Mouse (Mus musculus): Measurements from ENCODE around the gene Cd24a. TPM values are rescaled to one million over a fixed set of nuclear protein-coding genes. Genes with fewer than 3 reads are reported as not detected.
A peak's percentile ranks its signal among the peaks of the same experiment; 100 is the strongest.

The Cd24a gene
- total RNA-seq, 2 experiments from 2014 or later, result 21.8 to 24.1 TPM

DNA sequence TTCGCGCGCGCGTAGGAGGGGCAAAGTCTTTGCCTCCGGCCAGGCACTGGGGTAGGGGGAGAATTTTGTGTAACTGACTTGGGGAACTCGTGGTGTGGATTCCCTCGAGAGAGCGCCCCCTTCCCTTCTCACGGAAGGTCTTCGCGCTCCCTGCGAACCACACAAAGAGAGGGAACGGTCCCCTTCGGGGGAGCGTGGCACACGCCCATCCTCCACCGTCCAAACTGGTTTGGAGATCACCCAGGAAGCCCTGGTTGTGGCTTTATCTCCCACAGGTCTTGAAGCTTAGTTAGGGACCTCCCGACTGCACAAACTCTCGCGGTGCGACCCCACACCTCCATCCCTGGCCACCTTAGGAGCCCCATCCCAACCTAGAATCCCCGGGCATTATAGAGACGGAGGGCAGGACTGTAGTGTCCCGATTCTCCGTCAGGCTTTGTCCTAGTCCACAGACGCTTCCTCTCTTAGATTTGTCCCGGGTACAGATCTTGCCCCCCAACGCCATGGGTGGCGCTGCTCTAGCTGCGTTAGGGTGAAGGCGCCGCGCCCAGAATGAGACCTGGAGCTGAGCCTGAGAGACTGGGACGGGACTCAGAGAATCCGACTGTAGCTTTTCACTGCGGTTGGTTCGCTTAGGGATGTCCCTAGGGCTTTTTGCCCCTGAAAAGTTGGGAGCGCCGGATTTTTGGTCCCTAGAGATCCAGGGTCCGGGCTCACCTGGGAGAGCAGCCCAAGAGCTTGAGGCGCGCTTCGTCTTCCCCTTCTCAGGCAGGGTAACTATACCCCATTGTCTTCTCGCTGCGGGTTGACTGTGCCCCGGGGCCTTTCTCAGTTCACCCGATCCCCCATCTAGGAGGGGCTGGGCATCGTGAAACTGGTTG is 1.5 kb downstream of the Cd24a start:
- DNase-seq, result peak; percentile 18 to 46
- intact Hi-C loops (cut with DNase I), result loop anchor here (5.0 kb wide), 1 partner anchor 493 kb away; no protein-coding TSS in a partner anchor

DNA sequence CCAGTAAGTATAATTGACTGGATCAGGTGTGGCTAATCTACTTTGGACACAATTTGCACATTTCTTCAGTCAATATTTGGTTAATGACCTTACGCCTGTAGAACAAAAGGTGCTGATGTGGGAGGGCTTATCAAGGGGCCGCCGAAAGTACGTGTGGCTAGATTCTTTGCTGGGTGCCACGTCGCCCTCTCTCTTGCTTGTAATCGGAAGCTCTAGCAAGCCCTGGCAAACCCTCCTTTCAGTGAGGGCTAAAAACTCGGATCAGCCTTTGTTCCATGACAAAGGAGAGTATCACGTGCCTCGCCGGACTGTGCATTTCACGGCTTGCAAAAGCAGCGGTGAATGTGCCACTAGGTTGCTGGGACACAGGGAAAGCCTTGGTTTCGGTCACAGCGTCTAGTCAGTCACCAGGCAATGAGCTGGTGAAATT is 2.6 kb downstream of the Cd24a start:
- peak in 1 of 2 experiments; percentile 9 for DNase-seq
- intact Hi-C loops (cut with DNase I), result no loop called here

DNA sequence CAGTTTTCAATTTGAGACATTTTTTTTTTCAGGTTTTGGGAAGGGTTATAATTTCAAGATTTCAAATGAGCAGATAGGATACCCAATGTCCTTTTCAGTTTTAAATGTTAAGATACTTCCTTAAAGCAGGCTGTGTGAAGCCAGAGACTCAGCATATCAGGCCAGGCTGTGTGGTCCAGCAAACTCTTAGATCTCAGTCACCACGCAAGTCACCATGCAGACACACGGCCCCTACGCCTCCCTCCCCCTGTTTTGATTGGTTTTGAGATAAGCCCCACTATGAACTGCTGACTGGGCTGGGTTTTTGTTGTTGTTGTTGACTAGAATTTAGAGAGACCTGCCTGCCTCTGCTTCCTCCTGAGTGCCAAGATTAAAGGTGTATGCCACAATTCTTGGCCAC is 3.2 kb downstream of the Cd24a start:
- DNase-seq, result no peak
- intact Hi-C loops (cut with DNase I), result no loop called here

DNA sequence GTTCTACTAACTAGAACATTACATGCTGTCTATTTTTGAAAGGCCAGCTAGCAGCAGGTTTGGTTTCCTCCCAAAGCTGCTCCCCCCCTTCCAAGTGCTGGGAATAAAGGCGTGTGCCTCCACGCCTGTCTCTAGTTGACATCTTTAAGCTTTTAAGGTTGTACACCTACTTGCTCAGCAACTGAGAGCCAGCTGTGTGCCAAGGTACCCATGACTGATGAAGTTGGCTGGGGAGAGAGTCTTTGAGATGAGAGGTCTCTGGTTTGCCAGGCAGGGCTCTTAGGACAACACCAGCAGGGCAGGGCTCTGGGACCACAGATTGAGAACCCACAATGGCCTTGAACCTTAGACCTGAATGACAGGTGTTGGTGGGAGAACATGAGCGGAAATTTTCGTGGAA is 6.5 kb downstream of the Cd24a start:
- intact Hi-C loops (cut with DNase I), result no loop called here

DNA sequence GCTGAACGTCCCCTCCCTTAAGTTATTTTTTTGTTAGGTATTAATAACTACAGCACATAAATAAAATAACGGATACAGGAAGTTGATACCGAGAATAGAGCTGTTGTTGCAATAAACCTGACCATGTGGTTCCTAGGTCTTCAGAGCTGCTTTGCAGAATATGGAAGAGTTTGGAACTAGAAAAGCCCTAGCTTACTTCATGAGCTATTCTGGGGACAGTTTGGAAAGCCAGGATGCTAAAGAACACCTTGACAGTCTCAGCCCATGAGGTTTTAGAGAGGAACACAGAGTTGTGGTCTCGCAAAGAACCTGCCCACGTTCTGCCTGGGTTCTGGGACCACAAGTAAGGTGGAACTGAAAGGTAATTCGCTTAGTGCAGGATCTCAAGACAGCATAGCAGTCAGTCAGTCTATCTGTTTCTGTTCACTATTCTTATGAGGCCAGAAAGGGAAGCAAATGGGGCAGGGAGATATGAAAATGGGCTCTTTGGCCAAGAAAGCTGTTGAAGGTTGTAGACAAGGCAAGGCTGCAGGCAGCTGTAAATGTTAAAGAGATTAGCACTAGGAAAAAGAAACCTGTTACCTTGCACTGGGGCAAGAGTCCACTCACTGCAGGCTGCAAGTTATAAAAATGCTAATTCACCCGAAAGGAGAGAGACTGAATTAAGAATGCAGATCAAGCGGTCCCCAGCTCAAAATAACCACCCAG is 10.5 kb downstream of the Cd24a start:
- DNase-seq, result no peak
- intact Hi-C loops (cut with DNase I), result no loop called here

More for the DNA sequence above, 6.5 kb downstream of the Cd24a start:
- DNase-seq, result no peak

DNA sequence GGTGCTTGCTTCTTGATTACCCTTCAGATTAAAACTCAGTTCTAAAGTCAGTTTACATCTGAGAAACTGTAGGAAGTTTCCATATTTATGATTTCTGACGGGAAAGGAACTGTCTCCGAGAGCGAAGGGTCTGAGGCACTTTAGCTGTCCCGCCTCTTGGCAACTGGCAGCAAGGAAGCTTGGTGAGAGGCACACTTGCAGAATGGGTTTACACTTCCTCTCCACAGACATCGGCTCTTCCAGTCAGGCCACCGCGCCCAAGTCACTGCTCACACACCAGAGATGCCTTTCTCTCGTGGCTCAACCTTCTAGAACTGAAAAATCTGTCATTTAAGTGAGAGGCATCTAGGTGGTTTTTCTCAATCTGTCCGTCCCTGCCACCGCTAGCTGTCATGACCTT is 13.4 kb downstream of the Cd24a start:
- DNase-seq, result no peak
- intact Hi-C loops (cut with DNase I), result no loop called here

DNA sequence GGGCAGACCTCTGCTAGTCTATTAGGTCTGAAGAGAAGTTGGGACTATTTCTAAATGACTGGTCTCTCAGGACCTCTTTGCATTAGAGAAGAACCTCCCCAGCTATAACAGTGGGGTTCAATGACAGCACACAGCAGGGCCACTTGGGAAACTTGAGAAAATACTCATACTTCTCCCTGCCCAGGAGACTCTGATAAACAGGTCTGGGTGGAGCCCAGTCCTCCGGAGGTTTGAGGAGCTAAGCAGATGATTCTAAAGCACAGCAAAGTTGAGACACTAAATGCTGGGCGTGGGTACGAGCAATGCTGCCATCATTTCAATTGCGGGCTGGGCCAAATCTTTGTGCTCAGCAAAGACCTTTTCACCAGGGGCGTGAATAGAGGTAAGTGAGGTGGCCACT is 15.1 kb downstream of the Cd24a start:
- no peak for DNase-seq
- intact Hi-C loops (cut with DNase I), result no loop called here

DNA sequence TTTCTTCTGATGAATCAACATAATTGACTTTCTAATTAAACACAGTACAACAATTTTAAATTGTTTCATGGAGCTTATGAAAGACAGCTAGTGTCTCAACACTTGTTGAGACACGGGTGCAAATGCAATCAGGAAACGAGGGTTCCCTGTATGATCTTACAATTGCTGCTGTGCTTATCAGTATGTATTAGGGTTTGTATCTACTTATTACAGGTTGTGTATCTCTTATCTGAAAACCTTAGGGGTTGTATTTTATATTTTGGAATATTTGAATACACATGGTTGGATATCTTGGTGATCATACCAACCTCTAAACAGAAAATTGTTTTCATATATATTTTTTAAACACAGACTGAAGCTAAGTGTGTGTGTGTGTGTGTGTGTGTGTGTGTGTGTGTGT is 16.1 kb downstream of the Cd24a start:
- intact Hi-C loops (cut with DNase I), result no loop called here
- no peak for DNase-seq

DNA sequence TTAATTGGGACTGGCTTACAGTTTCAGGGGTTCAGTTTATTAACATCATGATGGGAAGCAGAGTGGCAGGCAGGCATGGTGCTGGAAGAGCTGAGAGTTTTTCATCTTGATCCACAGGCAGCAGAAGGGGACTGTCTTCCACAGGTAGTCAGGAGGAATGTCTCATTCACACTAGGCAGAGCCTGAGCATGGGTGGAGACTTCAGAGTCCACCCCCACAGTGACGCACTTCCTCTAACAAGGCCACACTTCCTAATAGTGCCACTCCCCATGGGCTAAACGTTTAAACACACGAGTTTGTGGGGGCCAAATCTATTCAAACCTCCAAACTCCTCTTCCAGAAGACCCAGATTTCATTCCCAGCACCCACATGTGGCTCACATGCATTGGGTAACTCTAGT is 16.8 kb downstream of the Cd24a start:
- intact Hi-C loops (cut with DNase I), result no loop called here
- no peak for DNase-seq

DNA sequence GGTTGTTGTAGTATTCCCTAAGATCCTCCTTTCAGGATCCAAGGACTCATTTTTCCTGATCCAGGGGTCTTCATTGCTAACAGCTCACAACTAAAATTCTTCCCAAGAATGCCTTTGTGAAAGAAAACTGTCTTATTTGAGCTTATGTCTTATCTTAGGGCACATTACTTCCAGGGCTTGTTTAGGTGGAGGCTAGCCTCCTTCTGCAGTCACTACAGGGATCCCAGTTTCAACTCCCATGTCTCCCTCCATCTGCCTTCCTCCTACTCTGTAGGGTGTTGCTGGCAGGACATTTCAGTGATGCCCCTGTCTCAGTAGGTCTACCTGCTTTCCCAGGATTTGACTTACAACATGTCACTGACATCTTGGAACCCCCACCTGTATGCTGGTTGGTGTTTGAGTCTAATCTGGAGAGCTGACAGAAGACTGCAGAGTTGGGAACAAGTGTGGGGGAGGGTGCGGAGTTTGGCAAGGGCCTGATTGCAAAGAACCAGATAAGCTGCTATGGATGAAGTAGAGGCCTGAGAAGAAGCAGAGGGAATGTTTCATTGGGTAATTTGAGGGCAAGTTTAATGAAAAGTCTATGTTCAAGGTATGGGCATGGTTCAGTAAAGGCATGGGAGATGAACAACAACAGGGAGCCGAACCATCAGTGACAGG is 20.1 kb downstream of the Cd24a start:
- DNase-seq, result no peak
- intact Hi-C loops (cut with DNase I), result no loop called here

DNA sequence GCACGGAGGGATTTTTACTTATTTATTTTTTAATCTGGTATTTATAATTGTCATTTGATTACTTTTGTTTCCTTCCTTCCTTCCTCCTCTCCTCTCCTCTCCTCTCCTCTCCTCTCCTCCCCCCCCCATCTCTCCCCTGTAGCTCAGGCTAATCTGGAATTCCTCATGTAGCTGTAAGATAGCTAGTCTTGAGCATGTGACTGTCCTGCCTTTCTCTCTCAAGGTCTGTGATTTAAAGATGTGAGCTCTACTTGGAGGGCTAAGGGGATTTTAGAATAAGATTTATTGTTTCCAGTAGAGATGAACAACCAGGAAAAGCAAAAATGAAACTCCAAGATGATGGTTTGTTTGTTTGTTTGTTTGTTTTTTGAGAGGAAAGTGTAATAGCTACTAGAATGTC is 23.0 kb downstream of the Cd24a start:
- DNase-seq, result no peak
- intact Hi-C loops (cut with DNase I), result no loop called here

DNA sequence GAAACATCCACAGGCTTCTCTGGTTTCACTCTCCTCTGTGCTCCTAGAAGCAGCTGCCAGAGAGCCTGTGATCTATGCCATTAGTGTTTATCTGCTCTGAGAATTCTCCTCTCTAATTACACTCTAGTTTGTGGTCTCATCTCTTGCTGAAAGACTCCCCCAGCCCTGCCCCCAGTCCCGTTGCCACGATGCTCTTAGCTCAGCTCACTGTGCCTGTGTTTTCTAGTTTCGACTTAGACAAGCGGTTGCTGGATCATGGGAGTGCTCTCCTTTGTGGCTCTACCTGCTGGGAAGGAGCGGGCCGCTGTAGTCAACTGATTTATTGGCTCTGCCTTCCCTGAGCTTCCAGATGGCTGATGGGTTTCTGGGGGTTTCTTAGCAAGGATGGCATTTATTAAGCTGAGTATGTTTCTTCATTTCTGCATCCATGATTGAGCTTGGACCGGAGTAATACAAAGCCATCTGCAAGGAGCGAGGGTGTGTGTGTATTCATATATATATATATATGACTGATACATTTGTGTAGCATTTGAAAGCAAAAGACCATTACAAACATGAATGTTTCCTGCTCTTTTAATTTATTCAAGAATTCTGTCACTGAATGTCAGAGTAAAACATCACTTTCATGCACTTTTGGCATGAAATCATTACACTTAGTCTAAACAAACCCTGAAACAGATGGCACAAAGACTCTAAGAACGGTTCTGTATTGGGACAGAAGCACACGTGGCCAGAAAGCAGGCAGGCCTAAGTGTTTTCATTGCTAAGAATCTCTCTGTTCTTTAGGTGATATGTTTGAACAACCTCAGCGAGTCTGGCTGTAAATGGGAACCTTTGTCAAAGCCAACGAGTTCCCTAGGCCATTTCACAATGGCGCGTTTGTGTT is 23.7 kb downstream of the Cd24a start:
- no peak for DNase-seq
- intact Hi-C loops (cut with DNase I), result no loop called here

DNA sequence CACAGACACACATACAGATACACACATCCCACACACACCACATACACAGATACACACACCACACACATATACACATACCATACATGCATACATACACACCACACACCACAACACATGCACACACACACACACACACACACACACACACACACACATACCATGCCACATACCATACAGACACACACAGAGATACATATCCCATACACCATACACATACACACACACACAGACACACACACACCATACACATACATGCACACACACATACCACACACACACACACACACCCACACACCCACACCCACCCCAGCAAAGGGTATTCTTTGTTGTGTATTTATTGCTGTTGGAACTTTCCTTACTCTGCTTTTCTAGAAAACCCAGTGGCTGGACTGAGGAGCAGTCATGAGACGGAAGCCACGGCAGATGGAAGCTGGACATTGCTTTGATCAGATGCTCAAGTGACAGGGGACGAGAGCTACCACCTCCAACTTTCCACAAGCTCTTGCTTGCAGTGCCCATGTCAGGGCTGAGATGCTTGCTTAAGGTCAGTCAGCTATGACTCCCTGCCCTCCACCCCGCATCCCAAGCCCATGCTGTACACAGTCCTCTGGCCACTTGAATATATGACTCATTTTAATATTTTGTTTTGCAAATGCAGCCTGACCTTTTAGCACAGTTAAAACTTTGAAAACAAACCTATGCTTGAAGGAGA is 26.0 kb downstream of the Cd24a start:
- intact Hi-C loops (cut with DNase I), result no loop called here

DNA sequence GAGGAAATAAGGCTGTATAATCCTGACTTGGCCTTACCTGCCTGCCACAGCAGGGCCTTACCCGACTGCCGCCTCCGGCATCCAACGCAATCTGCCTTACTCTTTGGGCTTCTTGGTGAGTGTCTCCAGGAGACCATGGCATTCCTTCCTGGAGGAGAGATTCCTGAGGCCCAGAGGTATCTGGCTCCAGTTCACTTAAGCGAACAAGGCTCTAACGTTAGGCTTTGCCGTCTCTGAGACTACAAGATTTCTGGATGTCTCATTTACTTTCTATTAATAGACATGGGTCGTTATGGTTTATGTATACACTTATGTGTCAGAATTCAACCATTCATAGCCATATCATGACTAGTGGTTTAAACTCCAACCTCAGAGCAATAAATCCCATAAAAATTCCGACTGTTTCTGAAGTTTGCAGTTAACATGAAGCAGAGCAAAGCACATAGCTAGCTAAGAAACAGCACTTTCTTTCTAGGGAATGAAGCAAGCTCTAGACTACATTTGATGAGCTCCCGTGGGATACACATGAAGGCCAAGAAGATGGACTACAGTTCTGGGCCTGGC is 26.7 kb downstream of the Cd24a start:
- intact Hi-C loops (cut with DNase I), result no loop called here
- DNase-seq, result no peak

More for the DNA sequence above, 26.0 kb downstream of the Cd24a start:
- no peak for DNase-seq

DNA sequence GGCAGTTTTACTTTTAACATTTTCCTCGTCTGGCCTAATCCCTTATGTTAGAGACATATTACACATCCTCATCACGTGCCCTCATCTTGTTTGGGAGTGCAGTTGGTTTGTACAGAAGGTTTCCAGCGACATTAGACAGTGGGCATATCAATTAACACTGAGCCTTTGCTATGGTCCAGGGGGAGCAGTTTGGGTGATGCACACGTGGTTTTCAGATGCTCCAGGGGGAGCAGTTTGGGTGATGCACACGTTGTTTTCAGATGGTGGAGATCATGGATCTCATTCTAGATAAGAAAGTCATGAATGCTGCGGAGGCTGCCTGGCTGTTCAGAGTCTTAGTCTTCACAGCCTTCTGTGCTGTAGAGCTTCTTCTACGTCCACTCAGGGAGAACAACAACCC is 27.8 kb downstream of the Cd24a start:
- no peak for DNase-seq
- intact Hi-C loops (cut with DNase I), result no loop called here

DNA sequence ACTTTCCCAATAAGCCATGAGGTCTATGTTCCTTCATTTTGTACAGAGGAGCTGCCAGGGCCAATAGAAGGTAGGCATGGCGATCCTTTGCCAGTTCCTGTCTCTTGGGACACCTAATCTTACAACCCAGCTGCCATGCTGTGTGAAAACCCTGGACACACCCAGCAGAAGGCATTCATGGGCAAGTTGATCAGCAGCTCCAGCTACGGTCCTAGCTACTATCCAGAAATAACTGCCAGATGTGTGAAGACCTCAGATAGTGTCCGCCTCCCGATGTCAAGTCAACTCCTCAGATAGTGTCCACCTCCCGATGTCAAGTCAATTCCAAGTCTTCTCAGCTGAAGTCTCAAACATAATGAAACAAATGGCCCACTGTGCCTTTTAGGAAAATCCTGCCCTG is 31.4 kb downstream of the Cd24a start:
- intact Hi-C loops (cut with DNase I), result no loop called here
- DNase-seq, result no peak

DNA sequence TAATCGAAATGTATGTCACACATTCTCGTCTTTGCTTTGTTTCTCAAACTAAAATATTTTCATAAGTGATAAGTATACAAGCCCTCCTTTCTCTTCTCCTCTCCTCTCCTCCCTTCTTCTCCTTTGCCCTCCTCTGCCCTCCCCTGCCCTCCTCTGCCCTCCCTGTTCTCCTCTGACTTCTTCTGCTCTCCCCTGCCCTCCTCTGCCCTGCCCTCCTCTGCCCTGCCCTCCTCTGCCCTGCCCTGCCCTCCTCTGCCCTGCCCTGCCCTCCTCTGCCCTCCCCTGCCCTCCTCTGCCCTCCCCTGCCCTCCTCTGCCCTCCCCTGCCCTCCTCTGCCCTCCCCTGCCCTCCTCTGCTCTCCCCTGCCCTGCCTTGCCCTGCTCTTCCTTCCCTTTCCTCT is 31.9 kb downstream of the Cd24a start:
- intact Hi-C loops (cut with DNase I), result no loop called here

DNA sequence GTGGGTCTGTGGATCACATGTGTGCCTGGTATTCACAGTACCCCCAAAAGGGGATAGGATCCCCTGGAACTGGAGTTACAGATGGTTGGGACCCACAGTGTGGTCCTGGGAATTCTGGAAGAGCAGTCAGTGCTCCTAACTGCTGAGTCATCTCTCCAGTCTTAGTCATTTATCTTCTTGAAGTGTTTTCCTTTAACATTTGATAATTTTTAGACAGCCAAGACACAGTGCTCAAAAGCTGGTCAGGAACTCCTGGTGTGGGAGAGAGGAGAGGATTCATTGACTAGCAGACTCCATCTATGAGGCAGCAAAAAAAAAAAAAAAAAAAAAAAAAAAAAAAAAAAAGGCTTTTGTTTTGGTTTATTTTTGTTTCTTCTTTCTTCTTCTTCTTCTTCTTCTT is 33.0 kb downstream of the Cd24a start:
- intact Hi-C loops (cut with DNase I), result no loop called here

More for the DNA sequence above, 31.9 kb downstream of the Cd24a start:
- no peak for DNase-seq

DNA sequence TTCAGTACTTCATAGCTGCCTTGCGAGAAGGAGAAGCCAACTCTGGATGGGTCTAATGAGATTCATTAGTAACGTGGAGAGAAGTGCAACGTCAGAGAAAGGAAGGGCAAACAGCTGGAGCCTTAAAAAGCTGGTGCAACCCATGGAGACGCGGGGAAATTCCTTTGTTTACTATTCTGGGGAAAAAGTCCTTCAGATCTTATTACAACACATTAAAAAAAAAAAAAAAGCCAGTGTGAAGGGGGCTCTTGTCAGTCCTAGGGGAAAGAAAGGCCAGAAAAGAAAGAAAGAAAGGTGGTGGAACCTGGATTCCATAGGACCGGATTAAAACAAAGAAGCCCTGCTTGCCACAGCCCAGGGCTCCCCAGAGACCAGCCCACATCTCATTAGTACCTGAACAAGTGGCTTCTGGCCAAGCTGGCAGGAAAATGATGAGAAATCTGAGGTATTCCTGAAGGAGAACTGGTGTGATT is 41.0 kb downstream of the Cd24a start:
- DNase-seq, result no peak
- intact Hi-C loops (cut with DNase I), result no loop called here

More for the DNA sequence above, 33.0 kb downstream of the Cd24a start:
- no peak for DNase-seq

Measured in heart, postnatal 14 days (tissue).